Mouse (Mus musculus) midbrain, embryonic 10.5 days (tissue): ENCODE measurements around the gene Olfr1377. TPM values are rescaled to one million over a fixed set of nuclear protein-coding genes. Genes with fewer than 3 reads are reported as not detected.

Source experiments
- DNase-seq: peaks from one replicate; pipeline ENCODE4 v3.0.0-alpha.2; 2017; ENCODE audit warnings: low spot score
- H3K27ac ChIP-seq: fragments of 300-500 bp; sonication (generic); replicated peaks from 2 replicates; pipeline ENCODE4 v1.5.1; 2016; ENCODE audit warnings: mild to moderate bottlenecking
- H3K27me3 ChIP-seq: fragments of 300-500 bp; sonication (generic); 2 replicates; pipeline ENCODE4 v1.6.1; 2016; ENCODE audit warnings: low read depth, mild to moderate bottlenecking; ENCODE audit not compliant: poor library complexity, severe bottlenecking
- H3K36me3 ChIP-seq: fragments of 300-500 bp; sonication (generic); 2 replicates; pipeline ENCODE4 v1.6.1; 2016; ENCODE audit warnings: mild to moderate bottlenecking, moderate library complexity
- H3K4me1 ChIP-seq: fragments of 300-500 bp; sonication (generic); 2 replicates; pipeline ENCODE4 v1.6.1; 2016
- H3K4me3 ChIP-seq: fragments of 300-500 bp; sonication (generic); 2 replicates; pipeline ENCODE4 v1.5.1; 2016; ENCODE audit warnings: mild to moderate bottlenecking, moderate library complexity
- H3K9me3 ChIP-seq: fragments of 300-500 bp; sonication (generic); replicated peaks from 2 replicates; pipeline ENCODE4 v1.6.1; 2016; ENCODE audit warnings: mild to moderate bottlenecking
- WGBS: fragments of 180-500 bp; shearing (Covaris S2); methylation state at CpG from one replicate; pipeline ENCODE4 v1.1.7; 2016; 5-methylcytosine and 5-hydroxymethylcytosine counted together
- polyA plus RNA-seq: library from polyadenylated mRNA; unstranded; fragments of >200 nt; fragmentation: Nextera tagmentation; extraction: Ambion mirVana; gene quantifications from 2 replicates; pipeline ENCODE4 v1.2.1, GENCODE M21; 2016

Gene Olfr1377
- polyA plus RNA-seq = not detected in 2 replicates

- no peaks in the 10 kb centered on the region for H3K27me3 ChIP-seq
- H3K4me1 ChIP-seq = no peaks in the 10 kb centered on the region
- H3K9me3 ChIP-seq = no peaks in the 10 kb centered on the region
- no peak within 1 kb of the TSS for H3K27ac ChIP-seq
- WGBS = 67% methylated on average over 5 of the region's 5 CpGs
- no peaks in the 10 kb centered on the region for H3K36me3 ChIP-seq
- no peak within 1 kb of the TSS for H3K4me3 ChIP-seq
- no peak for DNase-seq
Observed at GRCm38 (mm10) chr11:50981667-50982066, at the start of gene Olfr1377. TSS of gene Olfr1377 (plus strand) at chr11:50981967.

- H3K4me1 ChIP-seq = peaks cover 18% of the 10 kb centered on the region
- H3K36me3 ChIP-seq = no peaks in the 10 kb centered on the region
- WGBS = 85% methylated on average over 1 of the region's 1 CpGs
- H3K9me3 ChIP-seq = no peaks in the 10 kb centered on the region
- H3K4me3 ChIP-seq = peak overlapping the region; percentile 69
- H3K27me3 ChIP-seq = peaks cover 18% of the 10 kb centered on the region
- DNase-seq = no peak
- H3K27ac ChIP-seq = peak overlapping the region; percentile 87
Observed at GRCm38 (mm10) chr11:50932040-50932439, 49.7 kb upstream of the Olfr1377 start.

- WGBS = 86% methylated on average over 8 of the region's 8 CpGs
- H3K36me3 ChIP-seq = no peaks in the 10 kb centered on the region
- H3K27me3 ChIP-seq = no peaks in the 10 kb centered on the region
- no peak overlapping the region for H3K4me3 ChIP-seq
- DNase-seq = no peak
- no peaks in the 10 kb centered on the region for H3K4me1 ChIP-seq
- no peaks in the 10 kb centered on the region for H3K9me3 ChIP-seq
- H3K27ac ChIP-seq = no peak overlapping the region
Observed at GRCm38 (mm10) chr11:50938435-50938834, 43.3 kb upstream of the Olfr1377 start.

- H3K4me1 ChIP-seq = no peaks in the 10 kb centered on the region
- no peaks in the 10 kb centered on the region for H3K27me3 ChIP-seq
- H3K36me3 ChIP-seq = no peaks in the 10 kb centered on the region
- no peak overlapping the region for H3K4me3 ChIP-seq
- peak; percentile 40 for DNase-seq
- H3K27ac ChIP-seq = no peak overlapping the region
- 34% methylated on average over 14 of the region's 14 CpGs for WGBS
- no peaks in the 10 kb centered on the region for H3K9me3 ChIP-seq
Observed at GRCm38 (mm10) chr11:50939621-50940366, 42.0 kb upstream of the Olfr1377 start.

GRCm38 (mm10) chr11:50942386-50942785 is 39.4 kb upstream of the Olfr1377 start:
- Histone ChIP-seq H3K9me3 (no peaks in the 10 kb centered on the region), H3K27ac (no peak overlapping the region), H3K4me1 (no peaks in the 10 kb centered on the region), H3K4me3 (no peak overlapping the region), H3K36me3 (no peaks in the 10 kb centered on the region), H3K27me3 (no peaks in the 10 kb centered on the region)
- 69% methylated on average over 12 of the region's 12 CpGs for WGBS
- DNase-seq = no peak

- Histone ChIP-seq H3K36me3 (no peaks in the 10 kb centered on the region), H3K4me1 (no peaks in the 10 kb centered on the region), H3K27ac (no peak within 1 kb of the TSS), H3K4me3 (no peak within 1 kb of the TSS), H3K9me3 (no peaks in the 10 kb centered on the region), H3K27me3 (no peaks in the 10 kb centered on the region)
- 81% methylated on average over 14 of the region's 14 CpGs for WGBS
- no peak for DNase-seq
Observed at GRCm38 (mm10) chr11:50943506-50943905, 38.3 kb upstream of the Olfr1377 start, which contains the start of gene 4933414I15Rik. TSS of gene 4933414I15Rik (minus strand) at chr11:50943765.

GRCm38 (mm10) chr11:50952290-50952689 is 29.5 kb upstream of the Olfr1377 start:
- DNase-seq = no peak

GRCm38 (mm10) chr11:50953665-50954064 is 28.1 kb upstream of the Olfr1377 start, which contains the start of gene Prop1:
TSS of gene Prop1 (minus strand) at chr11:50953765.
- H3K27ac ChIP-seq = no peak within 1 kb of the TSS
- DNase-seq = no peak
- H3K4me1 ChIP-seq = no peaks in the 10 kb centered on the region
- H3K27me3 ChIP-seq = peaks cover 5% of the 10 kb centered on the region; the same call in 1 of the 2 replicates
- H3K9me3 ChIP-seq = no peaks in the 10 kb centered on the region
- WGBS = 68% methylated on average over 6 of the region's 6 CpGs
- no peaks in the 10 kb centered on the region for H3K36me3 ChIP-seq
- H3K4me3 ChIP-seq = no peak within 1 kb of the TSS

More at GRCm38 (mm10) chr11:50952290-50952689, 29.5 kb upstream of the Olfr1377 start:
- Histone ChIP-seq H3K27me3 (peaks cover 5% of the 10 kb centered on the region; the same call in 1 of the 2 replicates), H3K4me3 (no peak overlapping the region), H3K9me3 (no peaks in the 10 kb centered on the region), H3K27ac (no peak overlapping the region), H3K4me1 (no peaks in the 10 kb centered on the region), H3K36me3 (no peaks in the 10 kb centered on the region)
- 84% methylated on average over 14 of the region's 14 CpGs for WGBS

GRCm38 (mm10) chr11:50964886-50965285 is 16.9 kb upstream of the Olfr1377 start:
- 88% methylated on average over 2 of the region's 2 CpGs for WGBS
- Histone ChIP-seq H3K27ac (no peak overlapping the region), H3K36me3 (no peaks in the 10 kb centered on the region), H3K27me3 (no peaks in the 10 kb centered on the region), H3K4me3 (no peak overlapping the region), H3K9me3 (no peaks in the 10 kb centered on the region), H3K4me1 (peaks cover 4% of the 10 kb centered on the region)
- DNase-seq = no peak

- WGBS = 91% methylated on average over 11 of the region's 11 CpGs
- no peaks in the 10 kb centered on the region for H3K36me3 ChIP-seq
Observed at GRCm38 (mm10) chr11:50966230-50966629, 15.5 kb upstream of the Olfr1377 start, which contains the start of gene Olfr1378. TSS of gene Olfr1378 (plus strand) at chr11:50966530.

GRCm38 (mm10) chr11:50977216-50977615 is 4.6 kb upstream of the Olfr1377 start:
- no peaks in the 10 kb centered on the region for H3K36me3 ChIP-seq
- 65% methylated on average over 4 of the region's 4 CpGs for WGBS
- no peak overlapping the region for H3K4me3 ChIP-seq
- H3K27ac ChIP-seq = no peak overlapping the region
- H3K4me1 ChIP-seq = no peaks in the 10 kb centered on the region
- no peaks in the 10 kb centered on the region for H3K9me3 ChIP-seq
- no peak for DNase-seq
- no peaks in the 10 kb centered on the region for H3K27me3 ChIP-seq

More at GRCm38 (mm10) chr11:50966230-50966629, 15.5 kb upstream of the Olfr1377 start, which contains the start of gene Olfr1378:
- Histone ChIP-seq H3K27me3 (no peaks in the 10 kb centered on the region), H3K4me3 (no peak within 1 kb of the TSS), H3K9me3 (no peaks in the 10 kb centered on the region), H3K4me1 (peaks cover 4% of the 10 kb centered on the region), H3K27ac (no peak within 1 kb of the TSS)
- no peak for DNase-seq

GRCm38 (mm10) chr11:51003296-51003695 is 21.5 kb downstream of the Olfr1377 start, which contains the start of gene Olfr51:
TSS of gene Olfr51 (plus strand) at chr11:51003596.
- Histone ChIP-seq H3K4me1 (no peaks in the 10 kb centered on the region), H3K9me3 (no peaks in the 10 kb centered on the region), H3K36me3 (no peaks in the 10 kb centered on the region), H3K27ac (no peak within 1 kb of the TSS), H3K4me3 (no peak within 1 kb of the TSS), H3K27me3 (no peaks in the 10 kb centered on the region)
- no peak for DNase-seq
- 81% methylated on average over 5 of the region's 5 CpGs for WGBS

GRCm38 (mm10) chr11:51011821-51012220 is 30.1 kb downstream of the Olfr1377 start:
- no peaks in the 10 kb centered on the region for H3K27me3 ChIP-seq
- H3K9me3 ChIP-seq = no peaks in the 10 kb centered on the region
- no peak overlapping the region for H3K27ac ChIP-seq
- WGBS = 89% methylated on average over 5 of the region's 5 CpGs
- no peak for DNase-seq
- no peak overlapping the region for H3K4me3 ChIP-seq
- no peaks in the 10 kb centered on the region for H3K36me3 ChIP-seq
- H3K4me1 ChIP-seq = no peaks in the 10 kb centered on the region
